11 mouse cellular contexts compared by ENCODE assay signal in genomic region chr14:16733595-16734298, GRCm38 (mm10).
DNase-seq lines count a peak whose midpoint lies in the region; ATAC-seq and TF ChIP-seq lines count a peak whose summit lies in the region.
"Had no signal": no experiment of that assay in that cellular context is flagged by ENCODE, and none has a peak within 500 bp of the region (broad histone marks: within the 10 kb centered on the region; RNA-seq: fewer than 3 reads in every experiment).

No protein-coding gene starts in this region.

- peak; percentile 58 for ATAC-seq in intestine, embryonic 15.5 days
- no peak for ATAC-seq in intestine, postnatal 0 days
- peak; percentile 81 for ATAC-seq in embryonic facial prominence, embryonic 11.5 days (replicated peaks; ENCODE audit: insufficient number of reproducible peaks, low FRiP score, low TSS enrichment, low read depth)
- ATAC-seq in hindbrain, embryonic 15.5 days (ENCODE audit: low FRiP score, low read depth): peak; percentile 79
- ATAC-seq in midbrain, postnatal 0 days (ENCODE audit: low FRiP score): peak; percentile 57; the same call in 1 of the 2 replicates

- no peaks in the 10 kb centered on the region for H3K9me3 ChIP-seq in intestine, embryonic 15.5 days
- no peaks in the 10 kb centered on the region for H3K9me3 ChIP-seq in intestine, postnatal 0 days (ENCODE audit: control insufficient read depth)
- H3K9me3 ChIP-seq in embryonic facial prominence, embryonic 11.5 days (replicated peaks; ENCODE audit: control insufficient read depth, low read length): no peaks in the 10 kb centered on the region
- no peaks in the 10 kb centered on the region for H3K9me3 ChIP-seq in hindbrain, embryonic 15.5 days
- H3K9me3 ChIP-seq in midbrain, postnatal 0 days (ENCODE audit: low read length): no peaks in the 10 kb centered on the region
- H3K9me3 ChIP-seq: embryonic facial prominence, embryonic 13.5 days had no signal

- peak; percentile 50 for DNase-seq in embryonic facial prominence, embryonic 11.5 days (ENCODE audit: low spot score)
- DNase-seq in midbrain, postnatal 0 days (ENCODE audit: low spot score): peak; percentile 57
- no peak for DNase-seq in cerebellum, adult 8-10 months
- DNase-seq in thymus, postnatal 36 days: no peak
- no peak for DNase-seq in spleen, postnatal 14 days (ENCODE audit: low spot score in 2 of 2)
- DNase-seq: heart, adult 18-20 months; kidney, adult 2 months had no signal

- H3K4me3 ChIP-seq in intestine, embryonic 15.5 days (replicated peaks): no peak overlapping the region
- no peak overlapping the region for H3K4me3 ChIP-seq in intestine, postnatal 0 days (ENCODE audit: low read depth, low read length)
- no peak overlapping the region for H3K4me3 ChIP-seq in embryonic facial prominence, embryonic 11.5 days (ENCODE audit: low read depth, low read length)
- no peak overlapping the region for H3K4me3 ChIP-seq in hindbrain, embryonic 15.5 days
- H3K4me3 ChIP-seq in midbrain, postnatal 0 days (ENCODE audit: low read depth, low read length): no peak overlapping the region
- H3K4me3 ChIP-seq: embryonic facial prominence, embryonic 13.5 days had no signal

- H3K4me1 ChIP-seq in intestine, embryonic 15.5 days (replicated peaks): peaks cover 20% of the 10 kb centered on the region; the same call in 1 of the 2 replicates
- H3K4me1 ChIP-seq in intestine, postnatal 0 days (replicated peaks; ENCODE audit: control insufficient read depth, insufficient read depth, low read length): peaks cover 14% of the 10 kb centered on the region; the same call in 1 of the 2 replicates
- H3K4me1 ChIP-seq in embryonic facial prominence, embryonic 11.5 days (ENCODE audit: control insufficient read depth, insufficient read depth, low read length): no peaks in the 10 kb centered on the region
- H3K4me1 ChIP-seq in hindbrain, embryonic 15.5 days (replicated peaks): peaks cover 25% of the 10 kb centered on the region
- H3K4me1 ChIP-seq in midbrain, postnatal 0 days (ENCODE audit: insufficient read depth, low read length): peaks cover 11% of the 10 kb centered on the region; the same call in 1 of the 2 replicates

- no peak overlapping the region for H3K27ac ChIP-seq in intestine, embryonic 15.5 days
- no peak overlapping the region for H3K27ac ChIP-seq in intestine, postnatal 0 days (ENCODE audit: low read depth, low read length)
- no peak overlapping the region for H3K27ac ChIP-seq in embryonic facial prominence, embryonic 11.5 days (replicated peaks; ENCODE audit: low read depth, low read length)
- no peak overlapping the region for H3K27ac ChIP-seq in hindbrain, embryonic 15.5 days (replicated peaks)
- no peak overlapping the region for H3K27ac ChIP-seq in midbrain, postnatal 0 days (ENCODE audit: low read depth, low read length)
- H3K27ac ChIP-seq: embryonic facial prominence, embryonic 13.5 days had no signal

- no peaks in the 10 kb centered on the region for H3K36me3 ChIP-seq in intestine, embryonic 15.5 days
- H3K36me3 ChIP-seq in intestine, postnatal 0 days (ENCODE audit: control insufficient read depth, insufficient read depth): no peaks in the 10 kb centered on the region
- H3K36me3 ChIP-seq in embryonic facial prominence, embryonic 11.5 days (replicated peaks; ENCODE audit: control insufficient read depth, insufficient read depth, low read depth, low read length): no peaks in the 10 kb centered on the region
- no peaks in the 10 kb centered on the region for H3K36me3 ChIP-seq in hindbrain, embryonic 15.5 days
- no peaks in the 10 kb centered on the region for H3K36me3 ChIP-seq in midbrain, postnatal 0 days (ENCODE audit: insufficient read depth, low read length)
- H3K36me3 ChIP-seq: embryonic facial prominence, embryonic 13.5 days had no signal

- no peaks in the 10 kb centered on the region for H3K27me3 ChIP-seq in intestine, embryonic 15.5 days (replicated peaks)
- no peaks in the 10 kb centered on the region for H3K27me3 ChIP-seq in intestine, postnatal 0 days (replicated peaks; ENCODE audit: control insufficient read depth, insufficient read depth, low read length)
- no peaks in the 10 kb centered on the region for H3K27me3 ChIP-seq in embryonic facial prominence, embryonic 11.5 days (ENCODE audit: control insufficient read depth, insufficient read depth, low read length)
- no peaks in the 10 kb centered on the region for H3K27me3 ChIP-seq in hindbrain, embryonic 15.5 days
- no peaks in the 10 kb centered on the region for H3K27me3 ChIP-seq in midbrain, postnatal 0 days (ENCODE audit: insufficient read depth, low read length)
- H3K27me3 ChIP-seq: embryonic facial prominence, embryonic 13.5 days had no signal

- H3K4me2 ChIP-seq in intestine, embryonic 15.5 days (replicated peaks): no peak overlapping the region
- H3K4me2 ChIP-seq in intestine, postnatal 0 days (replicated peaks; ENCODE audit: low read depth): no peak overlapping the region
- H3K4me2 ChIP-seq in embryonic facial prominence, embryonic 11.5 days (ENCODE audit: low read depth, low read length): no peak overlapping the region
- peak overlapping the region; percentile 13 for H3K4me2 ChIP-seq in hindbrain, embryonic 15.5 days
- H3K4me2 ChIP-seq in midbrain, postnatal 0 days (ENCODE audit: low read depth, low read length, poor library complexity, severe bottlenecking): no peak overlapping the region
- H3K4me2 ChIP-seq: embryonic facial prominence, embryonic 13.5 days had no signal

- WGBS in intestine, embryonic 15.5 days: 12% methylated on average over 9 of the region's 9 CpGs
- 18% methylated on average over 9 of the region's 9 CpGs for WGBS in intestine, postnatal 0 days
- 34% methylated on average over 9 of the region's 9 CpGs for WGBS in embryonic facial prominence, embryonic 11.5 days
- WGBS in hindbrain, embryonic 15.5 days: 14% methylated on average over 9 of the region's 9 CpGs
- WGBS in midbrain, postnatal 0 days: 13% methylated on average over 9 of the region's 9 CpGs

- TF ChIP-seq CTCF in intestine, postnatal 0 days (IDR thresholded peaks at IDR 0.05; ENCODE audit: low read depth): no peak
- TF ChIP-seq CTCF in midbrain, postnatal 0 days (IDR thresholded peaks at IDR 0.05): no peak

- H3K9ac ChIP-seq in intestine, embryonic 15.5 days: no peak overlapping the region
- no peak overlapping the region for H3K9ac ChIP-seq in intestine, postnatal 0 days (ENCODE audit: low read depth, low read length)
- H3K9ac ChIP-seq in embryonic facial prominence, embryonic 11.5 days (replicated peaks; ENCODE audit: low read length): no peak overlapping the region
- no peak overlapping the region for H3K9ac ChIP-seq in hindbrain, embryonic 15.5 days
- H3K9ac ChIP-seq in midbrain, postnatal 0 days (replicated peaks; ENCODE audit: low read length, poor library complexity, severe bottlenecking): no peak overlapping the region
- H3K9ac ChIP-seq: embryonic facial prominence, embryonic 13.5 days had no signal

Comparison
In these comparisons a context has a peak if more than half of its experiments do, and no peak if none do; other contexts are left out.
1. DNase-seq: peak in embryonic facial prominence, embryonic 11.5 days (single experiment) and midbrain, postnatal 0 days (single experiment); none in cerebellum, adult 8-10 months (single experiment), thymus, postnatal 36 days (0 of 2) and spleen, postnatal 14 days (0 of 2).